Mouse (Mus musculus): ENCODE measurements around the gene Cnot11. TPM values are rescaled to one million over a fixed set of nuclear protein-coding genes. Genes with fewer than 3 reads are reported as not detected.

Cnot11 gene
- polyA plus RNA-seq, 1 experiment from 2014 or later, result 11.1 TPM

DNA sequence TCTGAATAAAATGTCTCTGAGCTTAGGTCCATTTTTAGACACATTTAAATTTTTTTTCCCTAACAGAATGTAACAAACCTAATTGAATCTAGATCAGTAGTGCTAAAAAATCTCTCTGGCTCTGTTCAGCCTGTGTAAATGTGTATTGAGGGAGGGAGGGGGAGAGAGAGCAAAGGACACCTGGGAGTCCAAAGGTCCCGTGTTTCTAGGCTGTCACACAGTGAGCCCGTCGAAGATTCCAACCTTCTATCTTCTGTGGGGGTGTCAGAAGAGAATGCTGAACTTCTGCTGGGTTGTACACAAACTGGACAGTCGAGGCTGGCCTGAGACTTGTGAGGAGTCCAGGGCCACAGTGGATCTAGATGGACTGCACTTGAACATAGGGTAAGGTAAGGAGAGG lies 57.3 kb downstream of the Cnot11 start:
- DNase-seq (ENCODE audit: low spot score), result no peak

DNA sequence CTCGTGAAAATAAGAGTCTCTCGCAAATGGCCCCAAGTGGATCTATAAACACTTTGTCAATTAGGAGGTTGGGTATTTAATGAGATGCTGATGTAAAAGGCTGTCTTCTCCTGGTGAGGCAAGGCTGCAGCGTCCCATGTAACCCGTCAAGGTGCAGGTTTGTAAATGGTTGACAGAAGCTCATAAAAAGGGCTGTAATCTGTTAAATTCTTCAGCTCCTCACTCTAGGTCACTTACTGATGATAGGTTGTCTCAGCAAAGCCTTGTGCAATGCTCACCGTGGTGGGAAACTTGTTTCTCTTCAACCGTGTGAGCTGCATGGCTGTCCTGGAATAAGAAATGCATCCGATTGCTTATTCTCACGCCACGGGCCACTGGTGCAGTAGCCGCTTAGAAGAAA lies 59.0 kb downstream of the Cnot11 start:
- Histone ChIP-seq H3K27me3 (ENCODE audit: control insufficient read depth, insufficient read depth, low read length) (no peaks in the 10 kb centered on the region), H3K4me1 (replicated peaks; ENCODE audit: control insufficient read depth, insufficient read depth) (no peaks in the 10 kb centered on the region), H3K9ac (ENCODE audit: low read length) (no peak overlapping the region), H3K36me3 (ENCODE audit: control insufficient read depth, insufficient read depth, low read length) (no peaks in the 10 kb centered on the region), H3K4me2 (replicated peaks; ENCODE audit: low read depth) (no peak overlapping the region), H3K4me3 (ENCODE audit: low read depth, low read length) (no peak overlapping the region), H3K9me3 (ENCODE audit: control insufficient read depth, low read length) (no peaks in the 10 kb centered on the region), H3K27ac (replicated peaks) (no peak overlapping the region)
- no peak for ATAC-seq (ENCODE audit: low FRiP score, low TSS enrichment)
- WGBS, result 76% methylated on average over 10 of the region's 10 CpGs
- no peak for TF ChIP-seq CTCF (IDR thresholded peaks at IDR 0.05; ENCODE audit: low read depth)
- no peak for TF ChIP-seq EP300 (optimal IDR thresholded peaks at IDR 0.05)
- no peak for DNase-seq (ENCODE audit: low spot score)

More for the DNA sequence above, 57.3 kb downstream of the Cnot11 start:
- no peak for ATAC-seq (ENCODE audit: low FRiP score, low TSS enrichment)
- 48% methylated on average over 4 of the region's 4 CpGs for WGBS
- no peak overlapping the region for H3K4me2 ChIP-seq (replicated peaks; ENCODE audit: low read depth)
- no peaks in the 10 kb centered on the region for H3K27me3 ChIP-seq (ENCODE audit: control insufficient read depth, insufficient read depth, low read length)
- no peak overlapping the region for H3K27ac ChIP-seq (replicated peaks)
- no peaks in the 10 kb centered on the region for H3K9me3 ChIP-seq (ENCODE audit: control insufficient read depth, low read length)
- no peak for TF ChIP-seq CTCF (IDR thresholded peaks at IDR 0.05; ENCODE audit: low read depth)
- TF ChIP-seq EP300 (optimal IDR thresholded peaks at IDR 0.05), result no peak
- no peak overlapping the region for H3K4me3 ChIP-seq (ENCODE audit: low read depth, low read length)
- H3K4me1 ChIP-seq (replicated peaks; ENCODE audit: control insufficient read depth, insufficient read depth), result no peaks in the 10 kb centered on the region
- no peak overlapping the region for H3K9ac ChIP-seq (ENCODE audit: low read length)
- no peaks in the 10 kb centered on the region for H3K36me3 ChIP-seq (ENCODE audit: control insufficient read depth, insufficient read depth, low read length)

Other genes with a start within 250 kb of the Cnot11 start
- 479 and 554 TPM in 2 replicates for gene Rpl31, start 167.2 kb upstream of the Cnot11 start, polyA plus RNA-seq (2015; fragmentation: Nextera tagmentation; extraction: Ambion mirVana)
- 5.3 and 7.3 TPM in 2 replicates for gene Tbc1d8, start 56.2 kb upstream of the Cnot11 start, polyA plus RNA-seq (2015; fragmentation: Nextera tagmentation; extraction: Ambion mirVana)
- gene Rnf149, start 42.4 kb downstream of the Cnot11 start, polyA plus RNA-seq (2015; fragmentation: Nextera tagmentation; extraction: Ambion mirVana), result 30.2 and 33.5 TPM in 2 replicates
- 0.22 and 0.30 TPM in 2 replicates for gene Creg2, start 116.5 kb downstream of the Cnot11 start, polyA plus RNA-seq (2015; fragmentation: Nextera tagmentation; extraction: Ambion mirVana)
- gene Rfx8, start 186.0 kb downstream of the Cnot11 start, polyA plus RNA-seq (2015; fragmentation: Nextera tagmentation; extraction: Ambion mirVana), result 0.06 and 0.21 TPM in 2 replicates